Comparison of ENCODE assay signal across 16 mouse cellular contexts in genomic region chr3:93557471-93557870, GRCm38 (mm10). TPM values are rescaled to one million over a fixed set of nuclear protein-coding genes. Genes with fewer than 3 reads are reported as not detected.
DNase-seq lines count a peak whose midpoint lies in the region; ATAC-seq and TF ChIP-seq lines count a peak whose summit lies in the region.
"Had no signal": no experiment of that assay in that cellular context is flagged by ENCODE, and none has a peak within 500 bp of the region (broad histone marks: within the 10 kb centered on the region; RNA-seq: fewer than 3 reads in every experiment).

No protein-coding gene starts in this region.

- no peak for ATAC-seq in heart, embryonic 16.5 days (replicated peaks; ENCODE audit: extremely low read depth, insufficient read depth, low FRiP score)
- no peak for ATAC-seq in megakaryocyte, adult 5-6 weeks (ENCODE audit: poor library complexity, severe bottlenecking)
- no peak for ATAC-seq in intestine, embryonic 16.5 days
- ATAC-seq in stomach, postnatal 0 days (ENCODE audit: low FRiP score, low TSS enrichment): no peak
- ATAC-seq: midbrain, embryonic 13.5 days had no signal

- 57% methylated on average over 4 of the region's 4 CpGs for WGBS in heart, embryonic 16.5 days
- WGBS in intestine, embryonic 16.5 days: 40% methylated on average over 4 of the region's 4 CpGs
- 24% methylated on average over 4 of the region's 4 CpGs for WGBS in stomach, postnatal 0 days

- 0 out of 2 replicates have a peak overlapping the region, but pooled peaks have one; percentile 23 for H3K9ac ChIP-seq in heart, embryonic 16.5 days (ENCODE audit: low read length)
- 0 out of 2 replicates have a peak overlapping the region, but pooled peaks have one; percentile 2 for H3K9ac ChIP-seq in intestine, embryonic 16.5 days (ENCODE audit: low read depth, low read length)
- H3K9ac ChIP-seq in stomach, postnatal 0 days (ENCODE audit: low read length): no peak overlapping the region
- H3K9ac ChIP-seq: forebrain, embryonic 12.5 days; midbrain, embryonic 13.5 days had no signal

- no peak for TF ChIP-seq EP300 in stomach, postnatal 0 days (optimal IDR thresholded peaks at IDR 0.05)

- H3K36me3 ChIP-seq in heart, embryonic 16.5 days (ENCODE audit: control insufficient read depth, insufficient read depth): peaks cover 13% of the 10 kb centered on the region
- peaks cover 54% of the 10 kb centered on the region for H3K36me3 ChIP-seq in megakaryocyte, embryonic 14.5 days (replicated peaks; ENCODE audit: low read length)
- H3K36me3 ChIP-seq in intestine, embryonic 16.5 days (ENCODE audit: control insufficient read depth, insufficient read depth, low read length): peaks cover 10% of the 10 kb centered on the region; the same call in 1 of the 2 replicates
- peaks cover 6% of the 10 kb centered on the region for H3K36me3 ChIP-seq in stomach, postnatal 0 days (ENCODE audit: control insufficient read depth, insufficient read depth, low read length)
- H3K36me3 ChIP-seq: forebrain, embryonic 12.5 days; midbrain, embryonic 13.5 days had no signal

- DNase-seq in heart, postnatal 25 days (ENCODE audit: low spot score): no peak
- DNase-seq in stomach, postnatal 0 days (ENCODE audit: low spot score): no peak
- DNase-seq in layer of hippocampus, adult 2 months (ENCODE audit: low spot score in 2 of 2): no peak
- DNase-seq in left cerebral cortex, postnatal 36 days (ENCODE audit: low spot score in 2 of 2): no peak
- DNase-seq: adrenal gland, postnatal 25 days; cerebellum, adult 18-20 months; gastrocnemius, postnatal 10 days; lung, postnatal 10 days; right cerebral cortex, postnatal 25 days had no signal

- H3K4me3 ChIP-seq in heart, embryonic 16.5 days (ENCODE audit: low read length): peak overlapping the region; percentile 15; the same call in 1 of the 2 replicates
- peak overlapping the region; percentile 53 for H3K4me3 ChIP-seq in megakaryocyte, embryonic 14.5 days (replicated peaks)
- peak overlapping the region; percentile 21 for H3K4me3 ChIP-seq in intestine, embryonic 16.5 days (ENCODE audit: low read length)
- H3K4me3 ChIP-seq in stomach, postnatal 0 days (ENCODE audit: low read depth, low read length): no peak overlapping the region
- H3K4me3 ChIP-seq in layer of hippocampus, adult 2 months: no peak overlapping the region
- H3K4me3 ChIP-seq: forebrain, embryonic 12.5 days; midbrain, embryonic 13.5 days had no signal

- peaks cover 10% of the 10 kb centered on the region; the same call in 1 of the 2 replicates for H3K4me1 ChIP-seq in heart, embryonic 16.5 days (ENCODE audit: control insufficient read depth, insufficient read depth, low read length)
- peaks cover 83% of the 10 kb centered on the region for H3K4me1 ChIP-seq in megakaryocyte, embryonic 14.5 days
- peaks cover 37% of the 10 kb centered on the region for H3K4me1 ChIP-seq in intestine, embryonic 16.5 days (ENCODE audit: control insufficient read depth, insufficient read depth, low read length)
- H3K4me1 ChIP-seq in stomach, postnatal 0 days (replicated peaks; ENCODE audit: control insufficient read depth, insufficient read depth): peaks cover 5% of the 10 kb centered on the region; the same call in 1 of the 2 replicates

- no peak for TF ChIP-seq CTCF in stomach, postnatal 0 days (IDR thresholded peaks at IDR 0.05; ENCODE audit: low read depth)
- no peak for TF ChIP-seq CTCF in layer of hippocampus, adult 2 months (conservative IDR thresholded peaks at IDR 0.05)

- intact Hi-C loops in heart, postnatal 25 days (cut with DNase I): no loop called here
- intact Hi-C loops in left cerebral cortex, postnatal 36 days (cut with DNase I): no loop called here

- H3K9me3 ChIP-seq in heart, embryonic 16.5 days (replicated peaks; ENCODE audit: control insufficient read depth, low read length): no peaks in the 10 kb centered on the region
- H3K9me3 ChIP-seq in megakaryocyte, embryonic 14.5 days: no peaks in the 10 kb centered on the region
- H3K9me3 ChIP-seq in intestine, embryonic 16.5 days (ENCODE audit: control insufficient read depth, low read length): no peaks in the 10 kb centered on the region
- H3K9me3 ChIP-seq in stomach, postnatal 0 days (ENCODE audit: control insufficient read depth, low read length): no peaks in the 10 kb centered on the region
- H3K9me3 ChIP-seq: forebrain, embryonic 12.5 days; midbrain, embryonic 13.5 days had no signal

- H3K27me3 ChIP-seq in heart, embryonic 16.5 days (ENCODE audit: control insufficient read depth, insufficient read depth, low read length): no peaks in the 10 kb centered on the region
- no peaks in the 10 kb centered on the region for H3K27me3 ChIP-seq in megakaryocyte, embryonic 14.5 days (replicated peaks)
- no peaks in the 10 kb centered on the region for H3K27me3 ChIP-seq in intestine, embryonic 16.5 days (replicated peaks; ENCODE audit: control insufficient read depth, insufficient read depth, low read length)
- H3K27me3 ChIP-seq in stomach, postnatal 0 days (ENCODE audit: control insufficient read depth, insufficient read depth, low read length): no peaks in the 10 kb centered on the region

- H3K4me2 ChIP-seq in heart, embryonic 16.5 days (ENCODE audit: low read depth, low read length): peak overlapping the region; percentile 83
- H3K4me2 ChIP-seq in intestine, embryonic 16.5 days (ENCODE audit: low read depth, low read length): peak overlapping the region; percentile 36
- peak overlapping the region; percentile 76 for H3K4me2 ChIP-seq in stomach, postnatal 0 days (replicated peaks; ENCODE audit: low read depth)
- H3K4me2 ChIP-seq: forebrain, embryonic 12.5 days; liver, embryonic 11.5 days; midbrain, embryonic 13.5 days had no signal

- H3K27ac ChIP-seq in heart, embryonic 16.5 days (ENCODE audit: low read length): no peak overlapping the region
- H3K27ac ChIP-seq in intestine, embryonic 16.5 days (ENCODE audit: low read length): no peak overlapping the region
- no peak overlapping the region for H3K27ac ChIP-seq in stomach, postnatal 0 days (replicated peaks)
- H3K27ac ChIP-seq in layer of hippocampus, adult 2 months: no peak overlapping the region
- H3K27ac ChIP-seq: forebrain, embryonic 12.5 days; midbrain, embryonic 13.5 days had no signal

RNA-seq across cellular contexts. Expression of gene S100a10, which starts 2.6 kb away (rescaled TPM):
- polyA plus RNA-seq in heart, embryonic 16.5 days (2015; fragmentation: Nextera tagmentation; extraction: Ambion mirVana): 222 and 243 TPM in 2 replicates
- 100 to 1,000 TPM in 1 of 2 experiments, 10 to 100 TPM in 1; 99.6 to 111 TPM for total RNA-seq in heart, postnatal 25 days (2021)
- polyA plus RNA-seq in megakaryocyte, embryonic 14.5 days (2012; ENCODE audit: insufficient read depth, low replicate concordance): 22.4 and 116 TPM in 2 replicates
- 967 and 993 TPM in 2 replicates for total RNA-seq in megakaryocyte, adult 5-6 weeks (2015)
- total RNA-seq in megakaryocyte, adult 5-6 weeks (2017): 1,318 and 1,661 TPM in 2 replicates
- polyA plus RNA-seq in intestine, embryonic 16.5 days (2015; fragmentation: Nextera tagmentation; extraction: Ambion mirVana): 722 and 728 TPM in 2 replicates
- 314 and 375 TPM in 2 replicates for polyA plus RNA-seq in stomach, postnatal 0 days (2015; fragmentation: Nextera tagmentation; extraction: Ambion mirVana)
- total RNA-seq in layer of hippocampus, adult 2 months (2021): 10 to 100 TPM; 18.7 to 23.6 TPM
- 10 to 100 TPM; 32.5 to 40.0 TPM for total RNA-seq in left cerebral cortex, postnatal 36 days (2021)

RNA-seq across cellular contexts. Expression of gene S100a11, which starts 37.2 kb away (rescaled TPM):
- polyA plus RNA-seq in heart, embryonic 16.5 days (2015; fragmentation: Nextera tagmentation; extraction: Ambion mirVana): 709 and 778 TPM in 2 replicates
- 10 to 100 TPM; 82.1 to 97.0 TPM for total RNA-seq in heart, postnatal 25 days (2021)
- 4.3 and 39.4 TPM in 2 replicates for polyA plus RNA-seq in megakaryocyte, embryonic 14.5 days (2012; ENCODE audit: insufficient read depth, low replicate concordance)
- total RNA-seq in megakaryocyte, adult 5-6 weeks (2015): 3,100 and 3,549 TPM in 2 replicates
- total RNA-seq in megakaryocyte, adult 5-6 weeks (2017): 217 and 333 TPM in 2 replicates
- polyA plus RNA-seq in intestine, embryonic 16.5 days (2015; fragmentation: Nextera tagmentation; extraction: Ambion mirVana): 711 and 730 TPM in 2 replicates
- polyA plus RNA-seq in stomach, postnatal 0 days (2015; fragmentation: Nextera tagmentation; extraction: Ambion mirVana): 1,952 and 2,093 TPM in 2 replicates
- 1 to 10 TPM; 6.8 to 7.4 TPM for total RNA-seq in layer of hippocampus, adult 2 months (2021)
- 1 to 10 TPM; 7.0 to 9.9 TPM for total RNA-seq in left cerebral cortex, postnatal 36 days (2021)

Comparison
In these comparisons a context has a peak if more than half of its experiments do, and no peak if none do; other contexts are left out.
1. H3K4me3 ChIP-seq: peak in heart, embryonic 16.5 days (single experiment), megakaryocyte, embryonic 14.5 days (single experiment) and intestine, embryonic 16.5 days (single experiment); none in stomach, postnatal 0 days (single experiment) and layer of hippocampus, adult 2 months (single experiment).
2. RNA of gene S100a10, which starts 2.6 kb away (total RNA-seq): 967 to 1,661 TPM in megakaryocyte, adult 5-6 weeks; 99.6 to 111 TPM in heart, postnatal 25 days, 32.5 to 40.0 TPM in left cerebral cortex, postnatal 36 days and 18.7 to 23.6 TPM in layer of hippocampus, adult 2 months; every median in the first group is over 4 times any median in the second.
3. RNA of gene S100a11, which starts 37.2 kb away (total RNA-seq): 217 to 3,549 TPM in megakaryocyte, adult 5-6 weeks and 82.1 to 97.0 TPM in heart, postnatal 25 days; 7.0 to 9.9 TPM in left cerebral cortex, postnatal 36 days and 6.8 to 7.4 TPM in layer of hippocampus, adult 2 months; every median in the first group is over 4 times any median in the second.
4. Peak in every context shown above with its lines, with median percentiles within 50 percentile points of each other: H3K4me2 ChIP-seq.